Mouse (Mus musculus) heart, postnatal 0 days (tissue): ENCODE measurements at regions not wholly inside any gene's neighbourhood (a gene's known extent, or its start where the extent isn't known, plus 50 kb on each side); places are given as distances from the start of the nearest gene placed in this dataset.

ENCODE experiments used
- CTCF ChIP-seq: IDR thresholded peaks from 2 replicates; pipeline ENCODE4 v1.5.1; 2016; ENCODE audit warnings: antibody characterized with exemption, control low read depth, low read depth
- EP300 ChIP-seq: IDR thresholded peaks from 2 replicates; pipeline ENCODE4 v1.6.1; 2016; ENCODE audit warnings: antibody characterized with exemption, low read depth

GRCm38 (mm10) chr14:118430286-118430685 is 163.5 kb downstream of the Gm9376 start:
- TF ChIP-seq CTCF (no peak), EP300 (no peak)
